Mouse (Mus musculus): ENCODE results near the gene Zdhhc12.
"Not testable (repeated sequence)": the region's sequence is repeated elsewhere in the genome, so short reads cannot be mapped to it uniquely, and the experiment has no call there.

The Zdhhc12 gene

GRCm38 (mm10) chr2:30066046-30066901 is 27.2 kb downstream of the Zdhhc12 start:
- DNase-seq (ENCODE audit: extremely low spot score, low read depth, low spot score), result no peak

- no peak for DNase-seq (ENCODE audit: extremely low spot score, low read depth, low spot score)
These were observed 29.1 kb downstream of the Zdhhc12 start for GRCm38 (mm10) chr2:30064298-30064697.

- DNase-seq (ENCODE audit: extremely low spot score, low read depth, low spot score), result no peak
These were observed 29.7 kb downstream of the Zdhhc12 start for GRCm38 (mm10) chr2:30063791-30064190.

DNA sequence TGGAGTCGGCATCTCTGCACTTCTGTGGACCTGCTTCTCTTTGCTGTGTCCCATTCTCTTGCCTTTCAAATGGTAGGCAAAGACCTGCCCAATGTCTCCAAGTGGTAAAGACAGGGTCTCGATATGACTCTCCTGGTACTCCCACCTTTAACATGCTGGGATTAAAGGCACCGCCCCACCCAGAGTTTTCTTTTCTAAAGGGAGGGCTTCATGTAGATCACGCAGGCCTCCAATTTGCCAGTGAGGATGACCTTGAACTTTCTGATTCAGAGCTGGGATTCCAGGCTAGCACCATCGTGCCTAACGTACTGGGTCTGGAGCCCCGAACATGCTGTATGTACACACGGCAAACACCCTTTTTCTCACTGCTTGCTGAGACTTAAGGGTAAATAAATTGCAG is 30.2 kb downstream of the Zdhhc12 start:
- DNase-seq (ENCODE audit: extremely low spot score, low read depth, low spot score), result no peak

GRCm38 (mm10) chr2:30062249-30063093 is 31.0 kb downstream of the Zdhhc12 start:
- no peak for DNase-seq (ENCODE audit: extremely low spot score, low read depth, low spot score)

DNA sequence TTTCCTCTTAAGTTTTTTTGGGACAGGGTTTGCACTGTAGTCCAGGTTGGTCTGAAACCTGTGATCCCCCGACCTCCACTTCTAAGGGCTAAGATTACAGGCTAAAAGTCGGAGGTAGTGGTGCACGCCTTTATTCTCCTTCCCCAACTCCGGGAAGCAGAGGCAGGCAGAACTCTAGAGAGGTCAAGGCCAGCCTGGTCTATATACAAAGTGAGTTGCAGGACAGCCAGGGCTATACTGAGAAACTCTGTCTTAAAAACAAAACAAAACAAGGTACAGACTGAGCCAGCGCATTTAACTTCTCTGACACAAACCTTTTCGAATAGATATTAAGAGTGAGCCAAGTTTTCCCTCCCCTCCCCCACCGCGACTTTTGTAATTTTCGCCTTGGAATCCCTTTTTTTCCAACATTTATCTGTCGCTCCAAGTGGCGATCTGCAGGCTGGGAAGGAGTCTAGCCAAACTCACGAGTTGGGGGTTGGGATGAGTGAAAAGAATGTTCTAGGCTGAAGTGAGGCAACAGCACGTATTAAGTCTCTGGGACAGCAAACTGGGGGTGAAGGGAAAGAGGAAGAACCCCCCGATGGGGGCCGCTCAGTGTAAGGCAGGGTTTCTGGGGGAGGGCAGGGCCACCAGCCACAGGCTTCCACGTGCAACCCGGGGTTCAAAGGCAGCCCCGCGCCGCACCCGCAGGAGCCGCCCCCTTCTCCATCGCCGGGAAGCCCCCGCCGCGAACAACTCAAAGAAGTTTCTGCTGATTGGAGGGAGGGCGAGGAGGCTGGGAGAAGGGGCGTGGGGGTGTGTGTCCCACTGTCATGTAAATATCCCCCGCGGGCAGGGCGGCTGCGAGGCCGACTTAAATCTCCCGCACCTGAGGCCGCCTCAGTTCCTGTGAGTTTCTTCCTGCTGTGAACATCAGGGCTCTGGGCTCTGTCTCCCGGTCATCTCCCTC is 32.0 kb downstream of the Zdhhc12 start:
- DNase-seq (ENCODE audit: extremely low spot score, low read depth, low spot score), result no peak

- no peak for DNase-seq (ENCODE audit: extremely low spot score, low read depth, low spot score)
These were observed 35.0 kb downstream of the Zdhhc12 start for GRCm38 (mm10) chr2:30058418-30058817.

DNA sequence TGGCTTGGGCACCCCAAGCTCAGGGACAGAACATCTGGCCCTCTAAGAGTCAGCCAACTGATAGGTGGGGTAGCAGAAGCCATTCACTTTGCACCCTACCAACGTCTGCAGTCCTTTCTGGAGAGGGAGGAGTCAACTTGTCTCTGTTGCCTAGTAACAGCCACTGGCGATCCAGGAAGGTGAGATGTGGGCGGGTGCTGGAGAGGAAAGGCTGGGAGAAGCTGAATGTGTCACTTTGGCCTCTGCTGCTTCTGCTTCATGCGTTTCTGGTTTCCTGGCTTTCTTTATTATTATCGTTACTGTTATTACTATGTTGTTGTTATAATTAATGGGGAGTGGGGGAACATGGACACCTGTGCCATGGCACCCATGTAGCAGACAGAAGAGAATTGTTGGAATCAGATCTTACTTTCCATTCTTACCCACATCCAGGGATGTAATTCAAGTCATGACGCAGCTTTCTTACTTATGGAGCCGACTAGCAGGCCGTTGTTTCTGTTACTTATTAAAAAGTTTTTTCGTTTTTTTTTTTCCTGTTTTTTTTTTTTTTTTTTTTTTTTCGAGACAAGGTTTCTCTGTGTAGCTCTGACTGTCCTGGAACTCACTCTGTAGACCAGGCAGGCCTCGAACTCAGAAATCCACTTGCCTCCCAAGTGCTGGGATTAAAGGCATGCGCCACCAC is 36.1 kb downstream of the Zdhhc12 start, which contains the start of gene Set:
Set (plus strand) TSS at position 156 of the 682 bp plus-strand sequence.
- no peak for DNase-seq (ENCODE audit: extremely low spot score, low read depth, low spot score)

- no peak for DNase-seq (ENCODE audit: extremely low spot score, low read depth, low spot score)
These were observed 36.7 kb downstream of the Zdhhc12 start for GRCm38 (mm10) chr2:30056736-30057135.

- DNase-seq (ENCODE audit: extremely low spot score, low read depth, low spot score), result not testable (repeated sequence)
These were observed 38.1 kb downstream of the Zdhhc12 start for GRCm38 (mm10) chr2:30055310-30055709.

GRCm38 (mm10) chr2:30051992-30052761 is 41.3 kb downstream of the Zdhhc12 start:
- no peak for DNase-seq (ENCODE audit: extremely low spot score, low read depth, low spot score)

DNA sequence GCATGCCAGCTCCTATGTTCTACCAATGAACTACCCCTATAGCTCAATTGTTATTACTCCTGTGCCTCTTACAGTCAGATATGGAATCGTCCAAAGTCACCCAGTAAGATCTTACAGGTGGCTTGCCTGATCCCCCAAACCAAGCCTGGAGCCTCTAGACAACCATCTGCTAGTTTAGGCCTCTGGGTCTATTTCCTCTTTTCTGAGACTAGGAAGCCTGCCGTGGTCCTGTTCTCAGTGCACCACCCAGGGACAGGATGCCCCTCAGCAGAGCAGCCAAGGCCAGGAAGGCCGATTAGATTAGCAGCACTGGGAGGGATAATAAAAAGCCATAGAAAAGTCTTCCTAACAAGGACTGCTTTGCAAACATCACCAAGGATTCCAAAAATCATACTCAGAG is 43.6 kb downstream of the Zdhhc12 start:
- DNase-seq (ENCODE audit: extremely low spot score, low read depth, low spot score), result no peak

- DNase-seq (ENCODE audit: extremely low spot score, low read depth, low spot score), result no peak
These were observed 44.6 kb downstream of the Zdhhc12 start, which contains the start of gene Wdr34 for GRCm38 (mm10) chr2:30048699-30049388. Wdr34 (minus strand) TSS chr2:30048881.

DNA sequence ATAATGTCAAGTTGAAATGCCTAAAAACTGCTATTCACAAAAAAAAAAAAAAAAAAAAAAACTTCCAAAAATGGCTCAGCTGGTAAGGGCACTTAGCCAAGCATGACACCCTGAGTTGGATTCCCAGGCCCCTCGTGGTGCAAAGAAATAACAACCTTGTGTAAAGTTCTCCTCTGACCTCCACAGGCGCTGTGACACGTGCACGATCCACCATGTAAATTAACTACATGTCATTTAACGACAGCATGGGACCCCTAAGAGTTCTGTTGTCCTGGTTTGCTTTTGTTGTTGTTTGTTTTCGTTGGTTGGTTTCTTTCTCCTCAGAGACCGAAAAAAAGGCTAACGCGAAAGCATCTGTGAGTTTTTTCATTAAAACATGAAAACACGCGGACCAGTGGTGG is 45.3 kb downstream of the Zdhhc12 start:
- no peak for DNase-seq (ENCODE audit: extremely low spot score, low read depth, low spot score)

- no peak for DNase-seq (ENCODE audit: extremely low spot score, low read depth, low spot score)
These were observed 46.3 kb downstream of the Zdhhc12 start for GRCm38 (mm10) chr2:30047127-30047526.

- no peak for DNase-seq (ENCODE audit: extremely low spot score, low read depth, low spot score)
These were observed 48.9 kb downstream of the Zdhhc12 start for GRCm38 (mm10) chr2:30044550-30044949.

GRCm38 (mm10) chr2:30042445-30042844 is 51.0 kb downstream of the Zdhhc12 start:
- DNase-seq (ENCODE audit: extremely low spot score, low read depth, low spot score), result no peak
